Mouse (Mus musculus) kidney, embryonic 15.5 days (tissue): ENCODE measurements around the gene Gm11985. TPM values are rescaled to one million over a fixed set of nuclear protein-coding genes. Genes with fewer than 3 reads are reported as not detected.

Experiments
- ATAC-seq: fragments of 200-750 bp; cut with Nextera tagmentation; replicated peaks from 2 replicates; pipeline ENCODE4 v1.8.0; 2017; ENCODE audit warnings: moderate TSS enrichment; ENCODE audit not compliant: low FRiP score
- H3K27ac ChIP-seq: fragments of 300-500 bp; sonication (generic); 2 replicates; pipeline ENCODE4 v1.5.1; 2015; ENCODE audit warnings: mild to moderate bottlenecking, inconsistent platforms
- H3K27me3 ChIP-seq: fragments of 300-500 bp; sonication (generic); 2 replicates; pipeline ENCODE4 v1.6.1; 2015; ENCODE audit warnings: inconsistent platforms
- H3K36me3 ChIP-seq: fragments of 300-500 bp; sonication (generic); 2 replicates; pipeline ENCODE4 v1.6.1; 2015; ENCODE audit warnings: inconsistent platforms
- H3K4me1 ChIP-seq: fragments of 300-500 bp; sonication (generic); 2 replicates; pipeline ENCODE4 v1.6.1; 2015; ENCODE audit warnings: inconsistent platforms
- H3K4me2 ChIP-seq: fragments of 300-500 bp; sonication (generic); 2 replicates; pipeline ENCODE4 v1.6.1; 2015; ENCODE audit warnings: moderate library complexity, mild to moderate bottlenecking, inconsistent platforms
- H3K4me3 ChIP-seq: fragments of 300-500 bp; sonication (generic); replicated peaks from 2 replicates; pipeline ENCODE4 v1.5.1; 2015; ENCODE audit warnings: mild to moderate bottlenecking, inconsistent platforms
- H3K9ac ChIP-seq: fragments of 300-500 bp; sonication (generic); 2 replicates; pipeline ENCODE4 v1.6.1; 2015; ENCODE audit warnings: mild to moderate bottlenecking, inconsistent platforms
- H3K9me3 ChIP-seq: fragments of 300-500 bp; sonication (generic); replicated peaks from 2 replicates; pipeline ENCODE4 v1.6.1; 2016; ENCODE audit warnings: inconsistent platforms
- WGBS: fragments of 180-500 bp; shearing (Covaris S2); methylation state at CpG from one replicate; pipeline ENCODE4 v1.1.7; 2015; ENCODE audit warnings: mixed read lengths; 5-methylcytosine and 5-hydroxymethylcytosine counted together
- polyA plus RNA-seq: library from polyadenylated mRNA; unstranded; fragments of >200 nt; fragmentation: Nextera tagmentation; extraction: Ambion mirVana; gene quantifications from 2 replicates; pipeline ENCODE4 v1.2.1, GENCODE M21; 2015

The Gm11985 gene
- polyA plus RNA-seq, 1 experiment from 2014 or later: not detected

DNA sequence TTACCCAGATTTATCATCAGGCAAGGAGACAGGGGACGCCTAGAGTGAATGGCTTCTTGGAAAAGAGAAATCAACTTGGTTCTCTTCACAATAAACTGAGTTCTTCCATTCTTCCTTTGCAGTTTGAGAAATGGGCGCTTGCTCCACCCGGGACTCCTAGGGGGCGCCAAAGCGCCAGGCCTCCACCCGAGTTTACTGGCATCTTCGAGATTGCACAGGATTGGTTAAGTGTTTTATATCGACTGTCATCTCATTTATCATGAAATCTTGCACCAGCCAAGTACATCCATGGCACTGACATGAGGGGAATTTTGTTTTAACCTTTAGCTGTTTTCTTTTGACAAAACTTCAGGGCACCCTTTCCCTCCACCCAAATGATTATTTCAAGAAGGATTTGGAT lies 27.3 kb upstream of the Gm11985 start:
- peaks cover 39% of the 10 kb centered on the region for H3K4me1 ChIP-seq
- no peak for ATAC-seq
- H3K27ac ChIP-seq: no peak overlapping the region
- peaks cover 42% of the 10 kb centered on the region for H3K27me3 ChIP-seq
- H3K4me3 ChIP-seq: no peak overlapping the region
- H3K9me3 ChIP-seq: no peaks in the 10 kb centered on the region
- no peak overlapping the region for H3K4me2 ChIP-seq
- no peaks in the 10 kb centered on the region for H3K36me3 ChIP-seq
- no peak overlapping the region for H3K9ac ChIP-seq
- 10% methylated on average over 8 of the region's 8 CpGs for WGBS

DNA sequence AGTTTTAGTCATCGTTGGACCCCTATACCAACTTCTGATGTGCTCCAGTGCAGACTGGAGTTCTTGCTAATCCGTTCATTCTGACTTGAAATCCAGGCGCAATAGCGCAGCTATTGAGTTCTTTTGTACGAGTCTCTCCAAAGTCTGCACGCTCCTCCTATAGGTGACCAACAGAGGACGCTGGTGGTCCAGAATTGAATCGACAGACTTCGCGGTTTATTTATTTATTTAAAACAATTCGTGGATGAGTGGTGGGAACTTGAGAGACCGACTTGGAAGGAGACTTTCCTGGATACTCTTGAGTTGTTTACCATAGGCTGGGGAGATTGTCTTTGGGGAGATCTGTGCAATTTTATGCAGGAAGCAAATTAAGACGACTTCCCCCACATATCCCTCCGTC lies 26.4 kb upstream of the Gm11985 start:
- no peak for ATAC-seq
- Histone ChIP-seq H3K27me3 (peaks cover 44% of the 10 kb centered on the region), H3K9ac (no peak overlapping the region), H3K4me2 (peak overlapping the region; percentile 97), H3K4me3 (peak overlapping the region; percentile 73), H3K27ac (no peak overlapping the region), H3K36me3 (no peaks in the 10 kb centered on the region), H3K4me1 (peaks cover 43% of the 10 kb centered on the region), H3K9me3 (no peaks in the 10 kb centered on the region)
- 5% methylated on average over 14 of the region's 14 CpGs for WGBS

DNA sequence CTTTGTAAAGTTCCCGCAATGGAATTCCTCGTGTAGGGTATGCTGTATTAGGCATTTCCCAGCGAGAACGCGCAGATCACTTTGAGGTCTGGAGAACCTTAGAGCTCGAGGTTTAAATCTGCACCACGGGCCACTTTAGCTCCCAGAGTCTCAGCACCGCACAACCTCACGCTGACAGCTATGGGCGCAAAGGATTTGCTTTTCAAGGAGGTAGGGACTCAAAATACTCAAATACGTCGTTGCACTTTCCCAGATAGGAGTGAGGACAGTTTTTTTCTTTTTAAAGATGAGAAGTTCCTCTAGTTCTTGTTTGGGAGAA lies 25.9 kb upstream of the Gm11985 start:
- ATAC-seq: no peak
- H3K9ac ChIP-seq: no peak overlapping the region

DNA sequence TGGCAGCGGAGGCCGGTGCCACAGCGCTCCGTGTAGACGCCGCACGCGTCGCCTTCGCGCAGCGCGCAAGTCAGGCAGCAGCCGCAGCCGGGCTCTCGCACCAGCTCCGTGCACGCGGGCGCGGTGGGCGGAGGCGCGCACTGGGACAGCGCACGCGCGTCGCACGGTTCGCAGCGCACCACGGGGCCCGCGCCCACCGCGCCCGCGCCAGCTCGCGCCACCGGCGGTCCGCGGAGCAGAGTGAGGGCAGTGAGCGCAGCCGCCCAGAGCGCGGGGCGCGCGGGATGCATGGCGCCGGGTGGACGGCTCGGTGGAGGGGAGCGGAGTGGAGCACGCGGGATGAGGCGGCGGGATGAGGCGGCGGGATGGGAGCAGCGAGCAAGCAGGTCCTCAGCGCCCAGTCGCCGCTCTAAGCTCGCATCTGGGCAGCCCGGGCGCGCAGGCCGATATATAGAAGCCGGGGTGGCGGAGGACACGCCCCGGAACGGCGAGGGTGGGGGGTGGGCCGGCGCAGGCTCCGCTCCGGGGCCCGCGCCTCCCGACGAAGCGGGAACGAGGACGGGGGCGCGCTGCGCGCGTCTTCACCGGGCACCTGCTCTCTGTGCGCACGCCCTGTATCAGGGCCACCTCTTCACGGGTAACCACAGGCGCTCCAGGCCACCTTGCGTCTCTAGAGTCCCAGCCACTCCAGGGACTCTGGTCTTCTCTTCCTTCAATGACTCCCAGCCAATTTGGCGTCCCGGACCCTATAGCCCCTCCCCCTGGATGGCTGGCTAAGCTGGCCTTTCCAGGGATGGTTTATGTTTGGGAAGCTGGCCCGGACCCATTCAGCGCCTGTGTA lies 25.4 kb upstream of the Gm11985 start, which contains the start of gene Igfbp3:
TSS of gene Igfbp3 (minus strand) at position 423 of the 841 bp plus-strand sequence.
- peak; percentile 81 for ATAC-seq
- Histone ChIP-seq H3K9me3 (no peaks in the 10 kb centered on the region), H3K4me2 (peak within 1 kb of the TSS; percentile 97), H3K9ac (peak within 1 kb of the TSS; percentile 60), H3K4me1 (peaks cover 43% of the 10 kb centered on the region), H3K27me3 (peaks cover 44% of the 10 kb centered on the region), H3K27ac (peak within 1 kb of the TSS; percentile 75), H3K36me3 (peaks cover 5% of the 10 kb centered on the region; the same call in 1 of the 2 replicates), H3K4me3 (peak within 1 kb of the TSS; percentile 73)
- WGBS: under 1% methylated on average over 104 of the region's 104 CpGs

More for the DNA sequence above, 25.9 kb upstream of the Gm11985 start:
- peaks cover 43% of the 10 kb centered on the region for H3K4me1 ChIP-seq
- no peaks in the 10 kb centered on the region for H3K9me3 ChIP-seq
- H3K4me2 ChIP-seq: peak overlapping the region; percentile 97
- peak overlapping the region; percentile 73 for H3K4me3 ChIP-seq
- H3K27ac ChIP-seq: 0 out of 2 replicates have a peak overlapping the region, but pooled peaks have one; percentile 1
- WGBS: under 1% methylated on average over 12 of the region's 12 CpGs
- H3K27me3 ChIP-seq: peaks cover 44% of the 10 kb centered on the region
- H3K36me3 ChIP-seq: no peaks in the 10 kb centered on the region

DNA sequence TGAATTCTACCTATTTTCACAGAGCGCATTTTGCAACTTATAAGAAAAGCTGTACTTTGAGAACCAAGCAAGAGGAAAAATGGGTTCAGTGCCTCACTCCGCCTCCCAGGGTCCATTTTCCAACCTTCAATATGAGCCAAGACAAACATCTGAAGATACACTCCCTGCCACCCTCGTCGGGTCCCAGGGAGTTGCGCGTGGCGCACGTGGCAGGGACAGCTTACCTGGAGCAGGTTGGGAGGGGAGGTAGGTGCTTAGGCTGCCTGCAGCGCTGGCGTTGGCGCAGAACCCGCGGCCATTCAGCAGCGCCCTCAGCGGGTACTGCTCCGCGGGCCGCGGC lies 24.8 kb upstream of the Gm11985 start:
- Histone ChIP-seq H3K4me1 (peaks cover 43% of the 10 kb centered on the region), H3K27ac (0 out of 2 replicates have a peak overlapping the region, but pooled peaks have one; percentile 75), H3K27me3 (peaks cover 44% of the 10 kb centered on the region), H3K4me3 (peak overlapping the region; percentile 73), H3K9me3 (no peaks in the 10 kb centered on the region), H3K36me3 (peaks cover 11% of the 10 kb centered on the region; the same call in 1 of the 2 replicates), H3K9ac (peak overlapping the region; percentile 60), H3K4me2 (peak overlapping the region; percentile 97)
- no peak for ATAC-seq
- 1% methylated on average over 19 of the region's 19 CpGs for WGBS

DNA sequence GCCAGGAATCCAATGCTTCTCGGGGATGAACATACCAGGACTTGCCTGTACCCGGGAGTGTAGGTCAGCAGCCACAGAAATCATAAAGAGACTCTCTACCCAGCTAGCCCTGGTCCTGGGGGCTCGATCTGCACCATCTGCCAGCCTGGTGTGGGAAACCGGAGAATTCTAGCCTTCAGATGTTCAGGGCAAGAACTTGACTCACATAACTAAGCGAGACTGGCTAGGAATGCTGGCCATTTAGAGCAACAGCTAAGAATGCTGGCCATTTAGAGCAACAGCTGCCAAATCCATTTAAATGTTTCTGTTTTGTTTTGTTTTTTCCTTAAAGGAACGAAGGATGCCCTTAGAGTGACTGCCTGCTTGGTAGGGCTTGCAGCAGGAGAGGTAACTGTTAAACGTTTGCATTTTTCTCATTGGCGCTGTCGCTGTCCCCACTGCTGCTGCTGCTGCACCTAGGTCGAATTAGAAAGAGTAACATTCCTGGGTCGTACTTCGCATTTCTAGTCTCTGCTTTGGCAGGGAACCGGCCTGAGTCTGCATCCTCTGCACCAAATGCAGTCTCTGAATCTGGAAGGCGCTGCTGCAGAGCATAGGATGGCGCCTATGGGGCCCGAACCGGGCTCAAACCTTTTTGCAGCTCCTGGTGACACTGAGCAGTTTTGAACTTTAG lies 23.9 kb upstream of the Gm11985 start:
- Histone ChIP-seq H3K4me3 (peak overlapping the region; percentile 73), H3K27ac (no peak overlapping the region), H3K27me3 (peaks cover 44% of the 10 kb centered on the region), H3K9me3 (no peaks in the 10 kb centered on the region), H3K4me2 (peak overlapping the region; percentile 97), H3K4me1 (peaks cover 43% of the 10 kb centered on the region), H3K9ac (no peak overlapping the region), H3K36me3 (peaks cover 14% of the 10 kb centered on the region; the same call in 1 of the 2 replicates)
- ATAC-seq: no peak
- WGBS: 11% methylated on average over 17 of the region's 17 CpGs

DNA sequence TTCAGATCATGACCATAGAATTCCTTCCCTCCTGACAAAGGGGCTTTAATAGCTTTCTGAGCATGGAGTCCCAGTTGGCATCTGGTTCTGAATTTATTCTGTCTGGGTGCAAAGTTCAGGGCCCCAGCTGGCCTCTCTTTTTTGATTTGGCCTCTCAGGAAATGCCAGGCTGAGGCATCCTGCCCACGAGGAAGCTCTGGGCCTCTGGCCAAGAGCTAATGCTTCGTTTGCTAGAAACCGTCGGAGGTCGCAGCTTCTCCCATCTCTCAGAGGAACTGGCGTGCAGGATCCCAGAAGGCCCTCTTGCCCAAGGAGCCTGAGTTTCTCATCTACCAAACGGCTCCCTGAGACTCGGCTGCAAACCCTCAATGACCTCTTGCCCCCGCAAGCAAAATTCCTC lies 22.8 kb upstream of the Gm11985 start:
- peak overlapping the region; percentile 27 for H3K4me2 ChIP-seq

DNA sequence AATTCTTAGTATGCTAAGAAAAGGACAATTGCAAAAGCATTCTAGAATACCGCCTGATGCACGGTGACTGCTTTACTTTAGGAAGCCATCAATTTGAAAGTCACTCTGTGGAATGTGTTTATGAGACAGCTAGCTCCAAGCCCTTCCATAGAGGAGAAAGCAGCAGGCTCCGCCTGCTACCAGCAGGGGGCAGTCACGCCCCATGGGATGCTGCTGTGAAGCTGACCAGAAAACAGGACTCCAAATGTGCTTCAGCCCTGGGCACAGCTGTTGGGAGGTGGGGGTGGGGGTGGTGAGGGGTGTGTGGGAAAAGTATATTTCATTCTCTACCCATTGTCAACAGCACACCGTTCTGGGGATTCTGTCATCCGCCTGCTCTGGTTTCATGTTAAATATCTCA lies 22.0 kb upstream of the Gm11985 start:
- no peak overlapping the region for H3K9ac ChIP-seq
- no peak overlapping the region for H3K27ac ChIP-seq
- no peak overlapping the region for H3K4me3 ChIP-seq
- no peaks in the 10 kb centered on the region for H3K9me3 ChIP-seq
- peaks cover 34% of the 10 kb centered on the region for H3K4me1 ChIP-seq
- peaks cover 14% of the 10 kb centered on the region; the same call in 1 of the 2 replicates for H3K36me3 ChIP-seq
- peaks cover 44% of the 10 kb centered on the region for H3K27me3 ChIP-seq
- no peak for ATAC-seq
- H3K4me2 ChIP-seq: peak overlapping the region; percentile 27
- 15% methylated on average over 6 of the region's 6 CpGs for WGBS

More for the DNA sequence above, 22.8 kb upstream of the Gm11985 start:
- H3K27ac ChIP-seq: no peak overlapping the region
- H3K9ac ChIP-seq: no peak overlapping the region
- peaks cover 14% of the 10 kb centered on the region; the same call in 1 of the 2 replicates for H3K36me3 ChIP-seq
- 20% methylated on average over 9 of the region's 9 CpGs for WGBS
- H3K9me3 ChIP-seq: no peaks in the 10 kb centered on the region
- peak overlapping the region; percentile 17; the same call in 1 of the 2 replicates for H3K4me3 ChIP-seq
- H3K27me3 ChIP-seq: peaks cover 44% of the 10 kb centered on the region
- H3K4me1 ChIP-seq: peaks cover 37% of the 10 kb centered on the region
- ATAC-seq: no peak

DNA sequence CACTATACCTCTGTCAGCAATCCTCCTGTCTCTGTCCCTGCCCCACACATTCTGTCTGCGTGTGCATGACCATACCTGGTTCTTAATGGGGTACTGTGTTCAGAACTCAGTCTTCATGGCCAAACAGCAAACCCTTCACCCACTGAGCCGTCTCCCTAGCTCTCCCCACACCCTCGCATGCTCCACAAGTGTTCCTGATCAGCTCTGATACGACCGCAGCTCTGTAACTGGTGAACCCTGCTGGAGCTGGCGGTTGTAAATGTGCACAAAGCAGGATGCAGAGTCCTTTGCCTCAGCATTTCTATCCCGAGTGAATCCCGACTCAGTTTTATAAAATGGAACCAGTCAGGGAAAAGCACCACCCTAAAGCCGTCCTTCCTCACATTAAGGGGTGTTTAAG lies 15.5 kb upstream of the Gm11985 start:
- H3K27ac ChIP-seq: no peak overlapping the region
- no peaks in the 10 kb centered on the region for H3K27me3 ChIP-seq
- H3K4me2 ChIP-seq: no peak overlapping the region
- no peak overlapping the region for H3K4me3 ChIP-seq
- WGBS: 86% methylated on average over 9 of the region's 9 CpGs
- H3K4me1 ChIP-seq: peaks cover 2% of the 10 kb centered on the region; the same call in 1 of the 2 replicates
- no peak for ATAC-seq
- peaks cover 10% of the 10 kb centered on the region; the same call in 1 of the 2 replicates for H3K36me3 ChIP-seq
- no peak overlapping the region for H3K9ac ChIP-seq
- H3K9me3 ChIP-seq: no peaks in the 10 kb centered on the region

DNA sequence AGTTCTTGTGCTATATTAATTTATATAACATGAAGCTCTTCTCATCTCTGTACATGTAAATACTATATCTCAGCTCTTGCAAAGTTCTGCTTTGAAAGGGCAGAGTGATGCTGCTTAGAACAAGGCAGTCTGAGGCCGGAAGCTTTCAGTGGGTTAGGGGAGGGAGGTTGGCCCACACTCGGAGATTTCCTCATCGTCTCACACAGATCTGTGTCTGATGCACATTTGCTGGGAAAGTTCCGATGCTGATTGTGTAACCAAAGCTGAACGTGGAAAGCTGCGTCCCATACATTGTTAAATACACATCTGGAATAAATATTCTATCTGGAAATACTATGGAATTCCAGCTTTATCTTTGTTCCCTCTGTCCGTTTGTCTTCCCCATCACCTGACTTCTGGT lies 13.8 kb upstream of the Gm11985 start:
- Histone ChIP-seq H3K27ac (no peak overlapping the region), H3K27me3 (no peaks in the 10 kb centered on the region), H3K4me2 (no peak overlapping the region), H3K4me1 (peaks cover 18% of the 10 kb centered on the region), H3K36me3 (no peaks in the 10 kb centered on the region), H3K4me3 (no peak overlapping the region), H3K9ac (no peak overlapping the region), H3K9me3 (no peaks in the 10 kb centered on the region)
- ATAC-seq: no peak
- WGBS: 79% methylated on average over 7 of the region's 7 CpGs

DNA sequence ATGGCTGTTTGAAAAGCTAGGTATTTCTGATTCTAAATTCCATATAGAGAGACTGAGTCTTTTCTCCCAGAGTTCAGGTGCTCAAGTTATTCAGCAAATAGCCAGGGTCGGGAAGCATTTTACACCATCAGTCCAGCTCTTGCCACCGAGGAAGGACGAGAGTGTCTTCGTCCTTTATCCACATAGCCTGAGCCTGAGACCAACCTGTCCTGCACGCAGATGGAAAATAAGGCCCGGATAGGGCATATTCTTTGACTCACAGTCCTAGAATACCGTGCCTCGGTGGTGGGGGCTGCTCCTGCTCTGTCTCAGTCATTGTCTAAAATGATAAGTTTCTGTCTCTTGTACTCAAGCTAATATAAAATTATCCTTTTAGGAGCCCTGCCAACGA lies 12.0 kb upstream of the Gm11985 start:
- H3K27me3 ChIP-seq: no peaks in the 10 kb centered on the region
- no peak overlapping the region for H3K4me3 ChIP-seq
- 79% methylated on average over 9 of the region's 9 CpGs for WGBS
- no peaks in the 10 kb centered on the region for H3K36me3 ChIP-seq
- H3K9ac ChIP-seq: no peak overlapping the region
- no peak for ATAC-seq
- peaks cover 31% of the 10 kb centered on the region for H3K4me1 ChIP-seq
- no peaks in the 10 kb centered on the region for H3K9me3 ChIP-seq
- H3K27ac ChIP-seq: no peak overlapping the region
- H3K4me2 ChIP-seq: no peak overlapping the region

DNA sequence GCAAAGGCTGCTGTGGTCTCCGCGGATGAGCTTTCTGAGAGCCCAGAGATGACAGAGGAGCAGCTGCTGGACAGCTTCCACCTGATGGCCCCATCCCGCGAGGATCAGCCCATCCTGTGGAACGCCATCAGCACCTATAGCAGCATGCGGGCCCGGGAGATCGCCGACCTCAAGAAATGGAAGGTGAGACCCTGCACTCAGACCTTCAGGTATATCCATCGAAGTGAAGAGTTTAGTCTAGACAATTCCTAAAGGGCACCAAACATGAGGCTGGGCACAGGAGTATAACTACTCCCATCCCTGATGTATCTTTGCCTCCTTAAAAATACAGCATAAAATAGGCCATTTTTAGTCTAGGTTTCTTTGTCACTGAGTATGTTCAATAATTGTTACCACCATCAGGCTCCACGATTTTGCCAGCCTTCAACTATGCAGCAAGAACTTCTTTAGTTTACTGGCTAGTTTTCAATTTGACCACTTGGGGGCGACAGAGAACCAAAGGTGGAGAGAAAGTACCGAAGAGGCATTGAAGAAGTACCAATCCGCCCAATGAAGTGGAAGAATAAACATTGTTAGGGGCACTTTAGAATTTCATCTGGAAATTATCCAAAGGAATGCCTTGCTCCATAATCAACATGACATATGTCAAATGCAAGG lies 11.5 kb upstream of the Gm11985 start:
- Histone ChIP-seq H3K36me3 (no peaks in the 10 kb centered on the region), H3K4me1 (peaks cover 31% of the 10 kb centered on the region), H3K4me3 (no peak overlapping the region), H3K27ac (no peak overlapping the region), H3K9ac (no peak overlapping the region), H3K9me3 (no peaks in the 10 kb centered on the region), H3K27me3 (no peaks in the 10 kb centered on the region), H3K4me2 (no peak overlapping the region)
- 52% methylated on average over 14 of the region's 14 CpGs for WGBS
- ATAC-seq: no peak
